Mouse (Mus musculus) lung, adult 18-20 months (tissue): ENCODE measurements at regions not wholly inside any gene's neighbourhood (a gene's known extent, or its start where the extent isn't known, plus 50 kb on each side); places are given as distances from the start of the nearest gene placed in this dataset.

Experiments
- DNase-seq, 2 experiments: peaks; one replicate each; pipeline ENCODE4 v3.0.0; 2022; ENCODE audit warnings: mixed read lengths in 2 of 2

GRCm38 (mm10) chr13:73405720-73406629 lies 61.0 kb upstream of the Lpcat1 start:
- peak; percentile 8 to 26 for DNase-seq

- DNase-seq: no peak
Observed at GRCm38 (mm10) chr13:73400921-73401320, 66.1 kb upstream of the Lpcat1 start.

- DNase-seq: no peak
Observed at GRCm38 (mm10) chr13:73397033-73397432, 68.7 kb upstream of the Ndufs6 start.

GRCm38 (mm10) chr13:73395856-73396255 lies 67.5 kb upstream of the Ndufs6 start:
- no peak for DNase-seq

GRCm38 (mm10) chr13:73389051-73389450 lies 60.7 kb upstream of the Ndufs6 start:
- no peak for DNase-seq

- DNase-seq: peak in 1 of 2 experiments; percentile 24
Observed at GRCm38 (mm10) chr13:73383585-73383984, 55.2 kb upstream of the Ndufs6 start.
